Mouse (Mus musculus): ENCODE measurements at regions not wholly inside any gene's neighbourhood (a gene's known extent, or its start where the extent isn't known, plus 50 kb on each side); places are given as distances from the start of the nearest gene placed in this dataset.
"Not testable (repeated sequence)": the region's sequence is repeated elsewhere in the genome, so short reads cannot be mapped to it uniquely, and the experiment has no call there.

- no peak for DNase-seq
Measured at GRCm38 (mm10) chr6:41225382-41225781, 76.7 kb upstream of the Try4 start.

GRCm38 (mm10) chr6:41218415-41218814 lies 83.7 kb upstream of the Try4 start:
- DNase-seq, result no peak

GRCm38 (mm10) chr6:41215857-41216256 lies 86.2 kb upstream of the Try4 start:
- DNase-seq, result no peak

- no peak for DNase-seq
Measured at GRCm38 (mm10) chr6:41205864-41206263, 96.2 kb upstream of the Try4 start.

GRCm38 (mm10) chr6:41202882-41203281 lies 99.2 kb upstream of the Try4 start:
- no peak for DNase-seq

- DNase-seq, result no peak
Measured at GRCm38 (mm10) chr6:41202302-41202701, 99.8 kb upstream of the Try4 start.

GRCm38 (mm10) chr6:41194464-41194863 lies 107.6 kb upstream of the Try4 start:
- DNase-seq, result no peak

- DNase-seq, result no peak
Measured at GRCm38 (mm10) chr6:41191734-41192326, 110.2 kb upstream of the Try4 start.

- no peak for DNase-seq
Measured at GRCm38 (mm10) chr6:41188910-41189309, 113.2 kb upstream of the Try4 start.

- DNase-seq, result no peak
Measured at GRCm38 (mm10) chr6:41187966-41188365, 114.1 kb upstream of the Try4 start.

GRCm38 (mm10) chr6:41178896-41179295 lies 123.2 kb upstream of the Try4 start:
- DNase-seq, result no peak

GRCm38 (mm10) chr6:41178019-41178418 lies 124.0 kb upstream of the Try4 start:
- DNase-seq, result no peak

GRCm38 (mm10) chr6:41177152-41177551 lies 124.9 kb upstream of the Try4 start:
- DNase-seq, result no peak

- DNase-seq, result no peak
Measured at GRCm38 (mm10) chr6:41176034-41176433, 126.0 kb upstream of the Try4 start.

- no peak for DNase-seq
Measured at GRCm38 (mm10) chr6:41163491-41163890, 128.2 kb upstream of the 2210010C04Rik start.

GRCm38 (mm10) chr6:41161693-41162092 lies 126.4 kb upstream of the 2210010C04Rik start:
- DNase-seq, result no peak

GRCm38 (mm10) chr6:41152101-41152500 lies 116.8 kb upstream of the 2210010C04Rik start:
- DNase-seq, result no peak

GRCm38 (mm10) chr6:41151542-41151941 lies 116.2 kb upstream of the 2210010C04Rik start:
- DNase-seq, result no peak

- DNase-seq, result no peak
Measured at GRCm38 (mm10) chr6:41140916-41141315, 105.6 kb upstream of the 2210010C04Rik start.

GRCm38 (mm10) chr6:41137401-41137777 lies 102.1 kb upstream of the 2210010C04Rik start:
- not testable (repeated sequence) for DNase-seq

GRCm38 (mm10) chr6:41136717-41137400 lies 101.5 kb upstream of the 2210010C04Rik start:
- no peak for DNase-seq

- no peak for DNase-seq
Measured at GRCm38 (mm10) chr6:41135160-41135559, 99.9 kb upstream of the 2210010C04Rik start.

- no peak for DNase-seq
Measured at GRCm38 (mm10) chr6:41129906-41130305, 94.6 kb upstream of the 2210010C04Rik start.

- DNase-seq, result no peak
Measured at GRCm38 (mm10) chr6:41127816-41128215, 92.5 kb upstream of the 2210010C04Rik start.

GRCm38 (mm10) chr6:41126855-41127254 lies 91.5 kb upstream of the 2210010C04Rik start:
- no peak for DNase-seq

Measured in layer of hippocampus, adult 9-11 months (tissue).